Mouse (Mus musculus): Measurements from ENCODE around the gene Gm3164.
"Not testable (repeated sequence)": the region's sequence is repeated elsewhere in the genome, so short reads cannot be mapped to it uniquely, and the experiment has no call there.

GRCm38 (mm10) chr14:4385606-4386005 is 29.6 kb upstream of the Gm3164 start:
- TF ChIP-seq CTCF (conservative IDR thresholded peaks at IDR 0.05; ENCODE audit: insufficient read depth, insufficient read length, low read depth, low read length); POLR2A (IDR thresholded peaks at IDR 0.05; ENCODE audit: low read depth, low read length): not testable (repeated sequence)

Measured in kidney, adult 2 months (tissue).